Mouse (Mus musculus) ovary, postnatal 14 days (tissue): ENCODE measurements at regions not wholly inside any gene's neighbourhood (a gene's known extent, or its start where the extent isn't known, plus 50 kb on each side); places are given as distances from the start of the nearest gene placed in this dataset.

Source experiments
- DNase-seq: peaks from one replicate; pipeline ENCODE4 v3.0.0; 2022; ENCODE audit warnings: low spot score

DNA sequence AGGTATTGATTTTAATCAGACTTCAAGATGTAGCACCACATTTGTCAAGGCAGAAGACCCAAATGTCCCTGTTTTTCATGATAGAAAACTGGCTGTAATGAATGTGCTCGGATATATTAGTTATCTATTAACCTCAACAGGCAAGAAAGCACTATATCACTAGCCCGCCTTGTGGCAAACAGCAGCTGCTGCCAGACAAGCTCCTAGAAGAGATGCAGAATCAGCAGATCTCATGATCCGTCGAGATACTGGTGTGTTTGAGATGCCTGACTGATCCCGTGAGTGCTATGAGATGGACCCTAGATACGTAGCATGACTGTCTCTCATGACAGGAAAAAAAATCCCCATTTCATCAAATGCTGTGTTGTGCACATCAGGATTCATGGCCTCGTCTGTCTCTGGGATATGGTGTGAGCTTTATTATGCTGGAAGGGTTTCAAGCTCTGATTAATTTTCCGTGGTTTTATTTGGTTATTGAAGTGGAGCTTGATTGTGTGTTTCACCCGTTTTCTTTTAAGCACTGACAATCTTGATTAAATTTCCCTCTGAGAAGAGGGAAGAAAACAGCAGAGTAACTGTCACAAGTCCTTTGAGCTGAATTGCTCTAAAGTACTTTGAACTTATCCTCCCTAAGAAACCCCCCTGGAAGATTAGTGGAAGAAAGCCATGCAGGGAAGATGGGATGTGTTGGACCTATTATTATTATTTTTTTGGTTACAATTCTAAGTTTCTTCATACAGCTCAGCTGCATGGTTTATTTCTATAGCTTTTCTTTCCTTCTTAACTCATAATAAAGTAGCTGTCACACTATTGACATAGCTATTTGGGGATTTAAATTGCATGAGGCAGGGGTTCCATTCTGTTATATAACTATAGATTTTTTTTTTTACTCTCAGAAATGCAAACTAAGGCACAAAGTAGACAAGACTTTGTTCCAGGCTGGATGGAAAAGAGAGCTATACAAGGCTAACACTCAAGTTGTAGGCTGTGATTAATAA, 287.4 kb upstream of the Frg1 start:
- DNase-seq = no peak
